Mouse (Mus musculus): Measurements from ENCODE around the gene Jag2. TPM values are rescaled to one million over a fixed set of nuclear protein-coding genes. Genes with fewer than 3 reads are reported as not detected.

Gene Jag2
- total RNA-seq, 2 experiments from 2014 or later: 22.1 to 24.0 TPM

DNA sequence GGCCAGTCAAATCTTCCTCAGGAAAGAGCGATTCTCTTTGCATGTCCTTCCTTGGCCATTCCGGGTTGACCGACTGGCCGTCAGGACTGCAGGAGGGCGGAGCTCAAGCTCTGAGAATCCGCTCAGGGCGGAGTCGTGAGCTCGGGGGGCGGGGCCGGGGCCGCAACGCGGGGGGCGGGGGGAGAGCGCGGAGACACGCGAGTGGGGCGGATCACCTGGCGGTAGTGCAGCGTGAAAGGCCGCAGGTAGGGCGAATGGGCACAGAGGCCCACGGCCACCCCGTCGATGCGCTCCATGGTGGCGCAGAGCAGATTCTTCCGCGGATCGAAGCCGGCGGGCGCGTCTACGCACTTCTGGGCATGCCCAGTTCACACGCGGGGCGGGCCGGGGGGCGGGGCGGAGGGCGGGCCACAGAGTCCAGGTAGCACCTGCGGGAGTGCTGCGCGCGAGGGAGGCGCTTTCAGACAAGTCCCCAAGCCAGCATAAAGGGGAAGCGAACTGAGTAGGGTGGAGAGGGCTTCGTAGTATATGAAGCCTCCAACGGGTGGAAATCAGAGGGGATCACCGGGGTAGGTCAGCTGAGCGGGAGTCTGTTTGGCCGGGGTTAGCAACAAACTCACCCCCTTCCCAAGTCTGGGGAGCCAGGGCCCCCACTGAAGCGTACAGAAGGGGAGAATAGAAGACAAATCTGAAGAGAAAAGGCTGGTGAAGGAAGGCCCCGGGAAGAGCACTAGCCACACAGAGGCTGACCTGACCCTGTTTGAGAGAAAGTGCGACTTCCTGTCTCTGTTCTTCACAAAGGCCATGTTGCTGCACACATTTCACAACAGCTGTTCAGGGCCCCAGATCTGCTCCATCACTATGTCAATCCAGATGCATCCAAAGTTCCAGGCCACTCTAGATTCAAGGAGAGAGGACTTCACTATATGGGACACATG lies 12.5 kb upstream of the Jag2 start, which contains the start of gene Nudt14:
Gene Nudt14 (minus strand): TSS at position 349 of the 938 bp plus-strand sequence.
- peak; percentile 79 for DNase-seq (ENCODE audit: low spot score)

DNA sequence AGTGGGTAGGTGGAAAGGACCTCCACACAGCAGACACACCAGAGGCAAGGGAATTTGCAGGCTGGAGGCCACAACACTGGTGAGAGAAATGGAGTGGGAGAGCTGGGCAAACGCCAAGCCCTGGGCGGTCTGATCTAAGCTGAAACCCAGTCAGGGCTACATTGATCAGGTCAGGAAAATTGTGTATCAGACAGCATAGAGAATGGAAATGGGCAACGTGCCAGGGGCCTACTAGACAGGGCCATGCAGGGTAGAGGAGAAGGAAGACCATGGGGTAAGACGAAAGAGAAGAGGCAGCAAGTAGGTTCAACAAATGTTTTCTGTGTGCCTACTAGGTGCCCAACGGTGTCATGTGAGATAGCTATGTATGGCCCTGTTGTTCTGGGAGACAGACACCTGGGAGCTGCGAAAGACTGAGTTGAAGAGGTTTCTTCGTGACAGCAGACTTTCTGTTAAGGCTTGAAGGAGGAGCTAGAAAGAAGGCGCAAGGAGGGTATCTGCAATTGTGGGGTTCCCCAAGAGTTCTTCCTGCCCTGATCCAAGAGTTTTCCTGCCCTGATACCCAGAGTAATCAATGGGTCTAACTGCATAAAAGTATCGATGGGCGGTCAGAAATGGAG lies 11.7 kb upstream of the Jag2 start:
- DNase-seq (ENCODE audit: low spot score): no peak

DNA sequence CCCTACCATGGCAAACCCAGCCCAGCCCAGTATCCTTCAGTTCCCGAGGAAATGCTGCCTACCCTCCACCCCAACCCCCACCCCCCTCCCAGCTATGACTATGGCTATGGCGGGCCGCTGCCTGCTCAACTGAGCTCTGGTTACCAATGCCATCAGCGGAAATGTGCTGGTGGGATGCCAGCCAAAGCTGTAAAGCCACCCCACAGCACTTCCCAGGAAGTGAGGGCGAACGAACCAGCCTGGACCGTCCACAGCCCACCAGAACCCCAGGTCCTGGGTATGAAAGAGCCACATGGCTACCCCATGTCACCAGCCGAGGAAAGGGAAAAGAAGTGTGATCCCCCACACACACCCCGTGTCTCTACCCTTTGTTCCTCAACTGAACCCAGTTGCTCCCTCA lies 11.1 kb upstream of the Jag2 start:
- no peak for DNase-seq (ENCODE audit: low spot score)

DNA sequence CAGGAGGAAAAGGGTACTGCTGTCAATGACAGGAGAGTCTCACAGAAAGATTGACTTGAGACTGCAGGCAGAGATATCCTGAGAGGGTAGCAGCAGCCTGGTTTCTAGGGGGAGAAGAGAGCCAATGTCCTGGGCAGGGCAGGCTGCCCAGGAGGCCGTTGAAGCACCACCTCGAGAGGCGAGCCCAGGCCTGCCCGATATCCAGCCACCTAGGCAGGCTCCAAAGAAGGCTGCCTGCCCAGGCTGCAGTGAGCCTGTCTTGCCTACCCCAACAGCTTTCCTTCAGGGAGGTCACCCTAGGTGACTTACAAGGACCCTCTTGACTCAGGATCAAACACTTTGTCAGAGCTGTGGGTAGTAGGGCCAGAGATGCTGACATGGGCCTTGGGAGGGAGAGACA lies 10.7 kb upstream of the Jag2 start:
- DNase-seq (ENCODE audit: low spot score): no peak

GRCm38 (mm10) chr12:112938873-112939565 lies 9.4 kb upstream of the Jag2 start:
- DNase-seq (ENCODE audit: low spot score): no peak

GRCm38 (mm10) chr12:112938366-112938765 lies 8.8 kb upstream of the Jag2 start:
- DNase-seq (ENCODE audit: low spot score): no peak

- DNase-seq (ENCODE audit: low spot score): no peak
Measured at GRCm38 (mm10) chr12:112937906-112938305, 8.3 kb upstream of the Jag2 start.

- peak; percentile 77 for DNase-seq (ENCODE audit: low spot score)
Measured at GRCm38 (mm10) chr12:112932647-112933046, 3.1 kb upstream of the Jag2 start.

- DNase-seq (ENCODE audit: low spot score): no peak
Measured at GRCm38 (mm10) chr12:112928401-112929241, 955 bp downstream of the Jag2 start.

DNA sequence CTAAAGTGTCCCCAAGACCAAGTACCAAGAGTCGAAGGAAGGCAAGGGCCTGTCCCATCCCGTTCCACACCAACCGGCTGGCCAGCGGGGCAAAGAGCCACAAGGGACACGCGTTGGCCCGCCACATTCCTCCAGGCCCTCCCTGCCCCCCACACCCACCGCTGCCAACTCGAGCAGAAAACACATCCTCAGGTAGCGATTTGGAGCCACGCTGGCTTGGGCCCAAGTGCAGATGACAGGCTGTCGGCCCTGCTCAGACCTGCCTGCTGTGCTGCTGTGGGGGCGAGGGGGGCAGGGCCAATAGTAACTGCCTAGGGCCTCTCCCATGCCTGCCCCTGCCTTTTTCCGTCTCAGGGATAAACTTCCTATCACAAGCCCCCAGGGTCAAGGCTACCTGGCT lies 2.3 kb downstream of the Jag2 start:
- no peak for DNase-seq (ENCODE audit: low spot score)

DNA sequence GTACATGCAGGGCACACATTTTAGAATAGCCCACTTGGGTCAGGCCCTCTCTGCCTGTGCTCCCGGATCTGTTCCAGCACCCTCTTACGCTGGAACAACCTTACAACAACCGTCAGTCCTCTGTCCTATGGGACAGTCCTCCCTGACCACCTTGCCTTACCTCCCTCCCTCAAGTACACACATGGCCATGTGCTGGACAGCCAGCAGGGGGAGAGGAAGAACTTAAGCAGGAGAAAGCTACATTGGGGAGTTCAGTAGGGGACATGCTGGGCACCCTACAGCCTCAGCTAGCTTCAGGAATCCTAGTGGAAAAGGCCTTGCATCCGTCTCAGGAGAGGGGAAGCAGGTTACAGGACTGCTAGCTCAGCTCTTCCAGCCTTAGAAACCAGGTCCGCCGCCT lies 3.6 kb downstream of the Jag2 start:
- DNase-seq (ENCODE audit: low spot score): no peak

DNA sequence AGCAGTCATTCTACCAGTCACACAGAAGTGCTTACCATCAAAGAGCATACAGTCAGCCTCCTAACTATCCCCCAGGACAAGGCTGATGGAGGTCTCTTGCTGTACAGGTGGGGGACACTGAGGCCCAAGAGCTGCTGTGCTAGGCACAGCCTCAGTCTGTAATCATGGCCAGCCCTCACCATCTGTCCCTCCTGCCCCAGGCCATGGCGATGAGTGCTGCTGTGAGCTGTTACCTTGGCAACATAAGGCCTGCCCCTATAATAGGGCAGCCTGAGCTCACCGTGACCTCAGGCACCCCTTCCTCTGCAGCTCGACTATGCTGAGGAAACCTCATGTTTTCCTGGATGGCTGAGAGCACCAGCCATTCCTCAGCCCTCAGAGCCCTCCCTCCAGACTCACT lies 7.0 kb downstream of the Jag2 start:
- no peak for DNase-seq (ENCODE audit: low spot score)

- DNase-seq (ENCODE audit: low spot score): no peak
Measured at GRCm38 (mm10) chr12:112921518-112921917, 8.1 kb downstream of the Jag2 start.

- no peak for DNase-seq (ENCODE audit: low spot score)
Measured at GRCm38 (mm10) chr12:112917906-112918305, 11.7 kb downstream of the Jag2 start.

- no peak for DNase-seq (ENCODE audit: low spot score)
Measured at GRCm38 (mm10) chr12:112917486-112917885, 12.1 kb downstream of the Jag2 start.

DNA sequence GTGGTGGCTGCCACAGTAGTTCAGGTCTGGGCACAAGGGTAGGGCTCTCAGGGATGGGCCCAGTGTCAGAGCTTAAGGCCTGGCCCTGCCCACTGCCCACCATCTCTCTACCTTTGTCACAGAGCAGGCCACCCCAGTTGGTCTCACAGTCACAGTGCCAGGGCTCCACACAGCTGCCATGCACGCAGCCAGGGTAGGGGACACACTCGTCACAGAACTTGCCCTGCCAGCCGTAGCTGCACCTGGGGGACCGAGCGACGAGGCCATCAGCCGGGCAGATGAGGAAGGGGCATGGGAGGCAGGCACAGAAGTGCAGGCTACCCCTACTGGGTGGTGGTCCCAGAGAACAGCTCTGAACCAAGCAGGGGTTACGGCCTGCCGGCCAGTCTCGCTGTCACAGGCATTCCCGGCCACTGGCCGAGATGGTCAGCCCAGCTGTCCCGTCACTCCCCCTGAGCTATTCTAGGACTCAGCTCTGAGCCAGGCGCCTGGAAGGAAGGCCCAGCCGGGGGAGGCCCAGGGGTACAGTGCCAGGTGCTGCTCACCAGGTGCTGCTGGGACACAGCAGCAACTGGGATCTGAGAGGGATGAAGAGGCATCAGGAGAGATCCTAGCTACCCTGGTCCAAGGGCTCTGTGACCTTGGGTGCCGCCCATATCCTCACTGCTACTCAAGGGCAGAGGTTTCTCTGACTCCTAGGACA lies 12.7 kb downstream of the Jag2 start:
- DNase-seq (ENCODE audit: low spot score): peak; percentile 88

DNA sequence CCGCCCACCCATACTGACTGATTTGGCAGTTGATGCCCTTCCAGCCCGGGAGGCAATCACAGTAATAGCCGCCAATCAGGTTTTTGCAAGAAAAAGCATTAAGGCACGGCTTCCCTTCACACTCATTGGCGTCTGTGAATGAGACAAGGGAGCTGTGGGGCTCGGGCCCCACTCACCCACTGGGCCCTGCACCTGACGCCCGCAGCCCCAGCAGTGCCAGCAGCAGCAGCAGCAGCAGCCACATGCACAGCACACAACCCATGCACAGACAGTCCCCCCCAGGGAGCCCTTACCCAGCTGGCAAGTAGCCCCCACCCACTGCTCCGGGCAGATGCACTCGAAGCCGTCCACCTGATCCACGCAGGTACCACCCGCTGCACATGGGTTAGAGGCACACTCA lies 14.0 kb downstream of the Jag2 start:
- DNase-seq (ENCODE audit: low spot score): no peak

GRCm38 (mm10) chr12:112914527-112914926 lies 15.0 kb downstream of the Jag2 start:
- DNase-seq (ENCODE audit: low spot score): no peak

DNA sequence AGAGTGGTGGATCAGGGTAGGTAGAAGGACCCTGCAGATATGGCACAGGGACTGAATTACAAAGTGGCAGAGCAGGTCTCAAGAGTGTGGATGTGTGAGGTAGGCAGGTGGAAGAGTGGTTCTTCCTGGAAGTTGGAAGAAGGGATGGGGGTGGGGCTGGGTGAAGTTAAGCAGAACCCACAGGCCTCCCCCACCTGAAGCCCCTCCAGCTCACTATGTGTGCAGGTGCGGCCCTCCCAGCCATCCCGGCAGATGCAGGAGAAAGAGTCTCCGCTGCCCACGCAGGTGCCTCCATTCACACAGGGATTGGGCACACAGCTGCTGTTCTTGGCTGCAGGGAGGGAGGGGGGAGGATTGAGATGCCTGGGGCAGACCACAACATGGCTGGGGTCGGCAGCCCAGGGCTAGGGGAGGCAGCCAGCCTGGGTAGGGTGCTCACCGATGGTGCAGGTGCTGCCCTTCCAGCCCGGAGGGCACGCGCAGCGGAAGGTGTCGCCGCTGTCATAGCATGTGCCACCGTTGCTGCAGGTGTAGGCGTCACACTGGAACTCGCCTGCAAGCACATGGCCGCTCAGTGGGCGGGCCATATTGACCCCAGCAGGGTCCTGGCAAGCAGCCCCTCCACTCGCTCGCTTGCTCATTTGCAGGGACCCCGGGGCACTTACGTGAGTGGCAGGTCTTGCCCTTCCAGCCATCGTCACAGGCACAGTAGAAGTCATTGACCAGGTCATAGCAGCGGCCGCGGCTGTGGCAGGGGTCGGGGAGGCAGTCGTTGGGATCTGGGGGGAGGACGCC lies 16.4 kb downstream of the Jag2 start:
- no peak for DNase-seq (ENCODE audit: low spot score)

GRCm38 (mm10) chr12:112911701-112912100 lies 17.9 kb downstream of the Jag2 start:
- DNase-seq (ENCODE audit: low spot score): no peak
